Mouse (Mus musculus) liver, adult 2 months (tissue): Measurements from ENCODE around the gene Gse1. TPM values are rescaled to one million over a fixed set of nuclear protein-coding genes. Genes with fewer than 3 reads are reported as not detected.
A peak's percentile ranks its signal among the peaks of the same experiment; 100 is the strongest.

Source experiments
- DNase-seq: peaks from one replicate; pipeline ENCODE4 v3.0.0-alpha.2; 2011; ENCODE audit warnings: low read depth, low spot score; ENCODE audit errors: extremely low read depth
- H3K27ac ChIP-seq: fragments of 200-500 bp; replicated peaks from 2 replicates; pipeline ENCODE4 v1.5.1; 2012; ENCODE audit warnings: low read depth, mild to moderate bottlenecking, control low read depth, inconsistent platforms, low read length; ENCODE audit not compliant: insufficient read depth
- H3K27me3 ChIP-seq: fragments of 200-500 bp; 2 replicates; pipeline ENCODE4 v1.6.1; 2012; ENCODE audit warnings: mild to moderate bottlenecking, moderate library complexity, low read length, inconsistent platforms; ENCODE audit not compliant: control insufficient read depth, insufficient read depth
- H3K36me3 ChIP-seq: fragments of 200-500 bp; 2 replicates; pipeline ENCODE4 v1.6.1; 2012; ENCODE audit warnings: low read length, inconsistent platforms; ENCODE audit not compliant: control insufficient read depth, insufficient read depth
- H3K4me1 ChIP-seq: fragments of 200-500 bp; 2 replicates; pipeline ENCODE4 v1.6.1; 2011; ENCODE audit warnings: low read length; ENCODE audit not compliant: control insufficient read depth, insufficient read depth
- H3K4me3 ChIP-seq: fragments of 200-500 bp; 2 replicates; pipeline ENCODE4 v1.5.1; 2011; ENCODE audit warnings: low read depth, mild to moderate bottlenecking, control low read depth, low read length, moderate library complexity; ENCODE audit not compliant: insufficient read depth
- H3K79me2 ChIP-seq: fragments of 200-500 bp; 2 replicates; pipeline ENCODE4 v1.6.1; 2012; ENCODE audit warnings: inconsistent platforms, mild to moderate bottlenecking, low read length, moderate library complexity; ENCODE audit not compliant: control insufficient read depth, insufficient read depth
- H3K9ac ChIP-seq: fragments of 200-500 bp; 2 replicates; pipeline ENCODE4 v1.6.1; 2012; ENCODE audit warnings: low read depth, mild to moderate bottlenecking, control low read depth, inconsistent platforms, low read length
- CTCF ChIP-seq: fragments of 200-500 bp; IDR thresholded peaks from 2 replicates; pipeline ENCODE4 v1.5.1; 2011; ENCODE audit warnings: low read depth, low read length, control low read depth
- POLR2A ChIP-seq: fragments of 200-500 bp; IDR thresholded peaks from 2 replicates; pipeline ENCODE4 v1.6.1; 2011; ENCODE audit warnings: low read length, control low read depth; ENCODE audit not compliant: insufficient read depth; ENCODE audit errors: extremely low read depth
- WGBS: fragments of 180-500 bp; shearing (Covaris S2); methylation state at CpG from one replicate; pipeline ENCODE4 v1.1.7; 2018; 5-methylcytosine and 5-hydroxymethylcytosine counted together
- polyA plus RNA-seq: library from polyadenylated mRNA; depleted of rRNA; stranded (reverse); fragments of >200 nt; gene quantifications from 2 replicates; pipeline ENCODE4 v1.2.3, GENCODE M21; 2012
- total RNA-seq: library from RNA; depleted of rRNA; stranded (reverse); fragments of >200 nt; gene quantifications from 2 replicates; pipeline ENCODE4 v1.2.3, GENCODE M21; 2014

Gse1 gene
- total and polyA plus RNA-seq, 2 experiments: 2.6 to 10.0 TPM

DNA sequence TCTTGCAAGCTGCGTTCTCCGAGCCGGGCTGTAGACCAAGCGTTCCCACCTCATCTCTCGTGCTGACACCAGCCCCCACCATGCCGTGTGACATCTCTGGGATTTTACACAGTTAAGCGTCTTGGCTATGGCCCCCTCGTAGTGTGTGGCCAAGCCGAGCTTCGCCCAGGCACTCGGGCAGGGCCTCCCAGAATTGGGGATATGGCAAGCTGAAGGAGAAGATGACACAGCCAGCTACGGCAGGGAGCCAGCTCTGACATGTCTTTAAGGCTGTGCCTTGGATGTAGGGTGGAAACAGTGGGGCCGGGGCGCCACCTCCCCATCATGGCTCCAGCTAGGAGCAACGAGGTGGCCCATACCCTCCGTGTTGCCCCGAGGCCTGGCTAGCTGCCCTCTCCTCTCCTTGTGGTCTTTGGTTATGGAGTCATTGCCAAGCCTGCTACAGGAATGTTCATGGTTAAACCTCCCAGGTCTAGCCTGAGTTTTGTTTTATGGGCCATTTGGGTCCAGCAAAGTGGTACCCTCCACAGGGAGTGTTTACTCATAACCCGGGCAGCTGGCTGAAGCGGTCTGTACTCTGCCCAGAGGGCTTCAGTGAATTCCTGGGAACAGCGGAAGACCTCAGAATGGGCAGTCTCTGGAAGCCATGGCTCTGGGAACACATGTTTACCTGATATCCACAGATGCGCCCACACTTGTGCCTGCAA is 89.0 kb downstream of the Gse1 start:
- no peak for DNase-seq
- Histone ChIP-seq H3K79me2 (no peaks in the 10 kb centered on the region), H3K36me3 (no peaks in the 10 kb centered on the region), H3K4me3 (no peak overlapping the region), H3K9ac (no peak overlapping the region), H3K27ac (no peak overlapping the region), H3K27me3 (no peaks in the 10 kb centered on the region), H3K4me1 (no peaks in the 10 kb centered on the region)
- WGBS: 90% methylated on average over 21 of the region's 21 CpGs
- TF ChIP-seq CTCF (no peak), POLR2A (no peak)

DNA sequence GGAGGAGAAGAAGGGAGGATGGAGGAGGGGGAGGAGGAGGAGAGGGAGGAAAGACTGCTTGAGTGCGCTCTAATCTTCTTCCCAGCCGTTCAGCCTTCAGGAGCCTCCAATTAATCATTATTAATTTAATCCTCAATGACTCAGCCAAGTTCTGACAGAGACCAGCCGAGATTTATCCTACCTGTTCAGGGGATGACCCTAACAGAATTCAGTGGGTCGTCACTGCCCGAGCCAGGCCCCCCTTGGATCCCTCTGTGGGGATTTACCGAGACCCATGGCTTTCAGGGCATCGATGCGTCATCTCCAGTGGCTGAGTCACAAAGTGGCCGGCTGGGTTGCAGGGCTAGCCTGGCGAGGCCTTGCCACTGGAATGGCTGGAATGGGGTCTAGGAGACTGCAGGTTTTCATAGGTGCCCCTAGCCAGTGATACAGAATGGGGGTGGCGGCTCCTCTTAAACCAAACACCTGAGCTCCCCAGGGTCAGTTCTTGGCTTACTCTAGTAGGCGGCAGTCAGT is 90.3 kb downstream of the Gse1 start:
- Histone ChIP-seq H3K4me1 (peaks cover 7% of the 10 kb centered on the region), H3K36me3 (no peaks in the 10 kb centered on the region), H3K27me3 (no peaks in the 10 kb centered on the region), H3K27ac (no peak overlapping the region), H3K79me2 (no peaks in the 10 kb centered on the region), H3K9ac (no peak overlapping the region), H3K4me3 (no peak overlapping the region)
- DNase-seq: no peak
- 92% methylated on average over 12 of the region's 12 CpGs for WGBS
- no peak for TF ChIP-seq POLR2A
- TF ChIP-seq CTCF: no peak

DNA sequence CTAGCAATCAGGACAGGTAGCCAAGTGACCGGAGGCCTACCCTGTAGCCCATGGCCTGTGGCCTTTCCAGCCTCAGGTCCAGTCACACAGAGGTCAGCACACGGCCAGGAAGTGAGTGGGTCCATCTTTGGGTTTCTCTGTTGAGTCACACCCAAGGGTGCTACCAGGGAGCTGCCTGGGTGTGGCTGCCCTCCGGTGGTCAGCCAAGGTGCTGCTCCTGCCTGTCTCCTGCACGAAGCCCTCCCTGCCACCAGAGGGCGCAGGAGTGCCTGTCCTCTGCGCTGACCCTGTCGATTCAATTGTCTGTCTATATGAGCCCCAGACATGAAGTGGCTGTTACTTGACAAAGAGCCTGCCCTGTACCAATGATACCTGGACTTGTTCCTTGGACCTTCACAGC is 91.2 kb downstream of the Gse1 start:
- 15% methylated on average over 7 of the region's 7 CpGs for WGBS
- Histone ChIP-seq H3K4me3 (no peak overlapping the region), H3K27me3 (no peaks in the 10 kb centered on the region), H3K4me1 (peaks cover 12% of the 10 kb centered on the region), H3K9ac (no peak overlapping the region), H3K36me3 (no peaks in the 10 kb centered on the region), H3K79me2 (no peaks in the 10 kb centered on the region), H3K27ac (no peak overlapping the region)
- TF ChIP-seq CTCF (peak; percentile 100), POLR2A (no peak)
- DNase-seq: peak; percentile 38

DNA sequence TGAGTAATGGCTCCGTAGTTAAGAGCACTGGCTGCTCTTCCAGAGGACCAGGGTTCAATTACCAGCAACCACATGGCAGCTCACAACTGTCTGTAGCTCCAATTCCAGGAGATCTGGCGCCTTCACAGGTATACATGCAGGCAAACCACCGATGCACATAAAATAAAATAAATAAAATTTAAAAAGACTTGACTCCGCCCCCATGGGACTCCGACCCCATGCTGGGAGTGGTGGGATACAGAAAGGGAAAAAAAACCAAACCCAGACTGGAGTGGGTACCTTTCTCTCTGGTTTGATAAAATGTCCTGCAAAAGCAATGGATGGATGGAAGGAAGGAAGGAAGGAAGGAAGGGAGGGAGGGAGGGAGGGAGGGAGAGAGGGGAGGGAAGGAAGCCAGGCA is 91.9 kb downstream of the Gse1 start:
- Histone ChIP-seq H3K27me3 (no peaks in the 10 kb centered on the region), H3K9ac (no peak overlapping the region), H3K36me3 (no peaks in the 10 kb centered on the region), H3K27ac (no peak overlapping the region), H3K4me3 (no peak overlapping the region), H3K4me1 (peaks cover 12% of the 10 kb centered on the region), H3K79me2 (no peaks in the 10 kb centered on the region)
- WGBS: 89% methylated on average over 5 of the region's 5 CpGs
- no peak for DNase-seq
- TF ChIP-seq POLR2A (no peak), CTCF (no peak)

DNA sequence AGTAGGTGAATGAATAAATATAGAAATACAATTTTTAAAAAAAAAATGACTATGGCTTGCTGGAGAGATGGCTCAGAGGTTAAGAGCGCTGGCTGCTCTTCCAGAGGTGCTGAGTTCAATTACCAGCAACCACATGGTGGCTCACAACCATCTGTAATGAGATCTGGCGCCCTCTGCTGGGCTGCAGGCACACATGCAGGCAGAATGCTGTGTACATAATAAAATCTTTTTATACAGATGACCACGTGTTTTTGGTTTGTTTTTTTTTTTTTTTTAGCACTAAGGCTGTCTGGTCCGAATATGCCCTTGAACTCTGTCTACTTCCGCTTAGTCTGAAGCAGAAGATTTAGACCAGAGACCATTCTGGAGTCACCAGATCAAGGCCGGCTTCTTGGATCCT is 93.5 kb downstream of the Gse1 start:
- 52% methylated on average over 6 of the region's 6 CpGs for WGBS
- no peak overlapping the region for H3K4me3 ChIP-seq
- no peak overlapping the region for H3K27ac ChIP-seq
- no peaks in the 10 kb centered on the region for H3K27me3 ChIP-seq
- DNase-seq: peak; percentile 33
- no peak overlapping the region for H3K9ac ChIP-seq
- H3K4me1 ChIP-seq: peaks cover 16% of the 10 kb centered on the region
- no peaks in the 10 kb centered on the region for H3K36me3 ChIP-seq
- no peak for TF ChIP-seq POLR2A
- TF ChIP-seq CTCF: peak; percentile 86
- no peaks in the 10 kb centered on the region for H3K79me2 ChIP-seq

DNA sequence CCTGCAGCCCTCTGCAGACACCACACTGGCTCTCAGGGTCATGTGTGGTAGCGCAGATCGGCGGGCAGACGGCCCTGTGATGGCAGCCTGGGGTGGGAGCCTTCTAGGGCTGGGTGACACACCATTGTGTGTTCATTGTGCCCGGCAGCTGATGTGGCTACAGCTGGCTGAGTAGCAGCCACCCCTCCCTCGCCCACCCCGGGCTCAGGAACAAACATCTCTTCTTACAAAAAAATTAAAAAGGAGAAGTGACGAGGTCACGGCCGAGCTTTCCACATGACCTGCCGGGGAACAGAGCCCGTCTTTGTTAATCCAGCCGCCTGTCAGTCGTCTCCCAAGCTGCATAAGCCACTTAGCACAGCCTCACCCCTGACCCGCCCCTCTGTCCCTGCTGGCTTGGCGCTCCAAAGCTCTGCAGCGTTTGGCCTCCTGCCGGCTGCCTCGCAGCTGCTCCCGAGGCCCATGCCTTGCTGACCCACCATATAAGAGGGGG is 94.7 kb downstream of the Gse1 start:
- DNase-seq: peak; percentile 18
- no peak overlapping the region for H3K4me3 ChIP-seq
- 35% methylated on average over 20 of the region's 20 CpGs for WGBS
- H3K36me3 ChIP-seq: no peaks in the 10 kb centered on the region
- 0 out of 2 replicates have a peak overlapping the region, but pooled peaks have one; percentile 7 for H3K27ac ChIP-seq
- no peak overlapping the region for H3K9ac ChIP-seq
- H3K79me2 ChIP-seq: no peaks in the 10 kb centered on the region
- H3K4me1 ChIP-seq: peaks cover 16% of the 10 kb centered on the region
- no peaks in the 10 kb centered on the region for H3K27me3 ChIP-seq
- TF ChIP-seq POLR2A: no peak
- no peak for TF ChIP-seq CTCF
